Mouse (Mus musculus) naive thymus-derived CD4-positive, alpha-beta T cell, adult 5 months (primary cell): Measurements from ENCODE around the gene Adamtsl4. TPM values are rescaled to one million over a fixed set of nuclear protein-coding genes. Genes with fewer than 3 reads are reported as not detected.

ENCODE experiments used
- polyA plus RNA-seq: library from polyadenylated mRNA; unstranded; fragments of 100-300 nt; shearing (Covaris generic); gene quantifications from one replicate; pipeline ENCODE4 v1.2.1, GENCODE M21; 2017

The Adamtsl4 gene
- 8.3 TPM for polyA plus RNA-seq

DNA sequence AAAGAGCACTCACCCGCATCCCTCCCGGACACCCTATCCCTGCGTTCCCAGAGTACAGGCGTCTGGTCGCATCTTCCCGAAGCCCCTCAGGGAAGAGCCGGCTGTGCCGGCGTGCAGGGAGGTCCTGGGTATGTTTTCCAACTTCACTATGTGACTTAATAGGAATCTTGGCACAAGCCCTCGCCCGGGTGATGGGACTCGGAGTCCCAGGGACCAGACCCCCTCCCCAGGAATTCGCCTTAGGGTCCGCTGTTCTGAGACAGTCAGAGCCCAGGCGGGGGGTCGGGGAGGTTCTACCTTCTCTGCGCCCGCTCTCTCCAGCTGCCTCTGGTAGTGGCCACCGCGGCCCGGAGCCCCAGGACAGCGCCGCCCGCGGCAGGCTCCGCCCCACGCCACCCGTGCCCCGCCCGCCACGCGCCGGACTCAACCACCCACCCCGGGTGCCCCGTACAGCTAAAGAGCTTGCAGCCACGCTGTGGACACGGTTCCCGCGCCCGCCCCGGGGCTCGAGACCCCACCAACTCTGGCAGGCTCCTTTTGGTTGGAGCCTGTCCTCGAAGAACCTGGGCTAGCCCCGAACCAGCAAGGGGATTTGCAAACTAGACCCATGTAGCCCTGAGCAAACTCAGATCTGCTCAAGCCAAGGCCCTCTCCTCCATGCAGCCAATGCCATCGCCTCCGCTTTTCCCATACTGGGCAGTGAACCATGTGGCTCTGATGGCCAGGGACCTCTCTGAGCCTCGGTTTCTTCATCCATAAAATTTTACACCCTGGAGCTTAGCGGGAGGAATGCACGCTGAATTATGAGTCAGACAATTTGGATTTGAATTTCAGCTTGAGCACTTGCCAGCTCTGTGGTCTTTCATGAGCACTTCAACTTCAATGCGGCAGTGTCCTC is at the start of gene Adamtsl4:
TSS of gene Adamtsl4 (minus strand) at position 394 of the 898 bp plus-strand sequence.

DNA sequence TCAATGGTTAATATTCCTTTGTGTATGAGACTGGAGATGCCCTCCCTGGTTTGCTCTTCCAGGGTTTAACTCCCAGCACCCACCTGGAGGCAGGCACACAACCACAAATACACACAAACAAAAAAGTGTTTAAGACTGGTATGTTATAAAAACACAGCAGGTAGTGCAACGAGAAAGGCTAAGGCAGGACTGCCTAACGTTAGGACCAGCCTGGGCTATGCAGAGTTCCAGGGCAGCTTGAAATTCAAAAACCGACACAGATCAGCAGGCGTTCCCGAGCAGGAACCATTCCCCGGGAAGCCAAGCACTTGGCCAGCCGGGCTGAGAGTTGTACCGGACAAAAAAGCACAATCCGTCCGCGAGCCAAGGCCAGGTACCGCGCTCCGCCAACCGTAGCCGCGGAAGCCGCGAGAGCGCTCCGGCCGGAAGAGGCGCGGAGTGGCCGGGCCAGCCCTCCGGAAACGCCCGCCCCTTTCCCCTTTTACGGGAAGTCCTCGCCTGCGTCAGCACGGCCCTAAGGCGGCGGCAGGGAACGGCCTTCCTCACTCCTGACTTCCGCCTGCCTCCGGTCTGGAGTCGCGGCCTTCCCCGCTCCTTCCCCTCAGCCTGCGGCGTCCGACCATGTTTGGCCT is 29.4 kb downstream of the Adamtsl4 start, which contains the start of gene Mcl1:
TSS of gene Mcl1 (plus strand) at position 553 of the 632 bp plus-strand sequence.

Other genes with a start within 250 kb of the Adamtsl4 start
- not detected for gene Ctsk, start 188.7 kb downstream of the Adamtsl4 start, polyA plus RNA-seq
- 143 TPM for gene Ctss, start 161.1 kb downstream of the Adamtsl4 start, polyA plus RNA-seq
- not detected for gene Hormad1, start 128.2 kb downstream of the Adamtsl4 start, polyA plus RNA-seq
- 15.8 TPM for gene Golph3l, start 99.0 kb downstream of the Adamtsl4 start, polyA plus RNA-seq
- gene Ensa, start 62.9 kb downstream of the Adamtsl4 start, polyA plus RNA-seq, result 122 TPM
- 715 TPM for gene Mcl1, start 29.1 kb downstream of the Adamtsl4 start, polyA plus RNA-seq
- 95.4 TPM for gene Ecm1, start 51.7 kb upstream of the Adamtsl4 start, polyA plus RNA-seq
- gene Tars2, start 72.3 kb upstream of the Adamtsl4 start, polyA plus RNA-seq, result 60.4 TPM
- gene Rprd2, start 130.9 kb upstream of the Adamtsl4 start, polyA plus RNA-seq, result 60.5 TPM
- gene Prpf3, start 168.0 kb upstream of the Adamtsl4 start, polyA plus RNA-seq, result 52.1 TPM
- 99.3 TPM for gene Mrps21, start 183.6 kb upstream of the Adamtsl4 start, polyA plus RNA-seq
- 16.8 TPM for gene Ciart, start 194.3 kb upstream of the Adamtsl4 start, polyA plus RNA-seq
- gene BC028528, start 204.1 kb upstream of the Adamtsl4 start, polyA plus RNA-seq, result not detected
- gene Aph1a, start 206.1 kb upstream of the Adamtsl4 start, polyA plus RNA-seq, result 26.9 TPM
- gene Car14, start 216.8 kb upstream of the Adamtsl4 start, polyA plus RNA-seq, result not detected
- gene Anp32e, start 241.3 kb upstream of the Adamtsl4 start, polyA plus RNA-seq, result 243 TPM